Mouse (Mus musculus): ENCODE data around the gene Msto1. TPM values are rescaled to one million over a fixed set of nuclear protein-coding genes. Genes with fewer than 3 reads are reported as not detected.
"Not testable (repeated sequence)": the region's sequence is repeated elsewhere in the genome, so short reads cannot be mapped to it uniquely, and the experiment has no call there.

Gene Msto1
- total RNA-seq, 2 experiments from 2014 or later, result 14.1 to 15.7 TPM

DNA sequence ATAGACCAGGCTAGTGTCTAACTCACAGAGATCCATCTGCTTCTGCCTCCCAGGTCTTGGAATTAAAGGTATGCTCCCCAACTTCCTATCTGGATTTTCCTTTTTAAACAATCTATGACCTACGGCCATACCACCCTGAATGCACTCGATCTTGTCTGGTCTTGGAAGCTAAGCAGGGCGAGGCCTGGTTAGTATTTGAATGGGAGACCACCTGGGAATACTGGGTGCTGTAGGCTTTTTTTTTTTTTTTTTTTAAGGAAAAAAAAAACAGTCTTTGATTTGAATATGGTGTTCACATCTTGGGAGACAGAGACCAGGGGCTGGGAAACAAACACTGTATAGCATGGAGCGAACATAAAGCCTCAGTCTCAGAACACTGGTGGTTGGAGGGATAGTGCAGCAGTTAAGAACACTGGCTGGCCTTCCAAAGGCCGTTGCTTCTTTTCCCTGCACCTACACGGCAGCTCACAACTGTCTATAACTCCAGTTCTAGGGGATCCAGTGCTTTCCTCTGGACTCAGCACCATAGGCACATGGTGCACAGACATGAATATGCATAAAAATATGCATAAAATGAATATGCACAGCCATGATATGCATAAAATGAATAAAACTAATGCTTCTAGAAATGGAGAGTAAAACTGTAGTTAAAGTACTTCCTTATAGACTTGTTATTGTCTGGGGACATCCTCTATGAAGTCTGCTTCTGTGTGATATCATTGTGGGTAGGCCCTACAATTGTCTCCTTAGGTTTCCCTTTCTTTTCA lies 7.2 kb downstream of the Msto1 start:
- intact Hi-C loops (cut with DNase I), result no loop called here
- no peak for DNase-seq

DNA sequence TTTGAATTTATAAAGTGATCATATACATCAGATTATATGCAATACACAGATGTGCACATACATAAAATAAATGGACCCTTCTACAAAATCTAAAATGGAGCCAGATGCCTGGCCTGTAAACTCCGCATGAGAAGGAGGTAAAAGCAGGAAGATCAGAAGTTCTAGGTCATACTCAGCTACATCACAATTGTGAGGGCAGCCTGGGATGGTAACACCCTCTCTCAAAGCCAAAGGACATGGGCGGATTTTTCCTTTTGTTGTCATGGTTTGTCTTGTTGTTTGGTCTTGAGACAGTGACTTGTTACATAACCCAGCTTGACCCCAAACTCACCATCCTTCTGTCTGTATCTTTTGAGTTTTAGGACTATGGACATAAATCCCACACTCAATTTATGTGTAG lies 8.1 kb downstream of the Msto1 start:
- DNase-seq, result no peak

GRCm38 (mm10) chr3:88905209-88905608 lies 8.6 kb downstream of the Msto1 start:
- no peak for DNase-seq
- intact Hi-C loops (cut with DNase I), result no loop called here

More for the DNA sequence above, 8.1 kb downstream of the Msto1 start:
- intact Hi-C loops (cut with DNase I), result no loop called here

DNA sequence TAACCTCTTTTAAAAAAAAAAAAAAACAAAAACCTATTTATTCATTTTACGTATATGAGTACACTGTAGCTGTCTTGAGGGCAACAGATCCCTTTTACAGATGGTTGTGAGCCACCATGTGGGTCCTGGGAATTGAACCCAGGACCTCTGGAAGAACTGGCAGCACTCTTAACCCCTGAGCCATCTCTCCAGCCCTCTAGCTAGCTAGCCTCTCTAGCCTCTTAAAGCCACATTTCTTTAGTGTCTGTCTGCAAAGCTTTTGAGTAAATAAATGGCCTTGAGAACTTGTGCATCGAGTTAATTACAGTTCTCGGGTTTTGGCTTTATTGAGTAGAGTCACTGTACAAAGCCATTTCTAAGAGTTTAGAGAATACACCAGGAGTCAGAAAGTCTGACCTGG lies 9.0 kb downstream of the Msto1 start:
- intact Hi-C loops (cut with DNase I), result no loop called here
- no peak for DNase-seq

DNA sequence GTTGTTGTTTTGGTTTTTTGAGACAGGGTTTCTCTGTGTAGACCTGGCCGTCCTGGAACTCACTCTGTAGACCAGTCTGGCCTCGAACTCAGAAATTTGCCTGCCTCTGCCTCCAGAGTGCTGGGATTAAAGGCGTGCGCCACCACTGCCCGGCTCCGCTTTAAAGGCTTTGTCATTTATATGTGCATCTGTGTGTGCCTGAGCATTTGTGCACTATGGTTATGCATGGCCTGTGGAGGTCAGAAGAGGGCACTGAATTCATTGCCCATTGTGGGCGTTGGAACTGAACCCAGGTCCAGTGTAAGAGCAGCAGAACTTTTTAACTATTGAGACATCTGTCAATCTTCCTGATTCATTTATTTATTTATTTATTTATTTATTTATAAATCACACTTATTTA lies 20.8 kb downstream of the Msto1 start:
- intact Hi-C loops (cut with DNase I); DNase-seq: not testable (repeated sequence)

- DNase-seq, result not testable (repeated sequence)
- intact Hi-C loops (cut with DNase I), result loop anchor here (5.0 kb wide), 1 partner anchor 80 kb away; no protein-coding TSS in a partner anchor
Observed at GRCm38 (mm10) chr3:88882536-88882935, 31.3 kb downstream of the Msto1 start.

DNA sequence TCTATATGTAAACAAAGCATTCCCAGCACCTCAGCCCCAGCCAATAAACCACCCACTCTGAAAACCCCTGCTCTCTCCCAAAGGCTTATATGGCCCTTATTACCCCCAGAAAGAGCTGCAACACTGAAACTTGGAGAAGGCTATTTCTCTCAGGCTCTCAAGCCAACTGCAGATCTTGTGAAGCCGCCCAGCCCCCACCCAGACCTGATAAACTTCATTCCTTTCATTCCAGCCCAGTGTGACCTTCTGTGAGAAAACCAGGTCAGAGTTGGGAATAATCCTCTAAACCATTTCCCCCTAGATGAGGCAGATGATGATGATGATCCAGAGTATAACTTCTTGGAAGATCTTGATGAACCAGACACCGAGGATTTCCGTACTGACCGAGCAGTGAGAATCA lies 45.4 kb downstream of the Msto1 start:
- DNase-seq; intact Hi-C loops (cut with DNase I): not testable (repeated sequence)

GRCm38 (mm10) chr3:88867177-88867576 lies 46.6 kb downstream of the Msto1 start:
- intact Hi-C loops (cut with DNase I); DNase-seq: not testable (repeated sequence)

DNA sequence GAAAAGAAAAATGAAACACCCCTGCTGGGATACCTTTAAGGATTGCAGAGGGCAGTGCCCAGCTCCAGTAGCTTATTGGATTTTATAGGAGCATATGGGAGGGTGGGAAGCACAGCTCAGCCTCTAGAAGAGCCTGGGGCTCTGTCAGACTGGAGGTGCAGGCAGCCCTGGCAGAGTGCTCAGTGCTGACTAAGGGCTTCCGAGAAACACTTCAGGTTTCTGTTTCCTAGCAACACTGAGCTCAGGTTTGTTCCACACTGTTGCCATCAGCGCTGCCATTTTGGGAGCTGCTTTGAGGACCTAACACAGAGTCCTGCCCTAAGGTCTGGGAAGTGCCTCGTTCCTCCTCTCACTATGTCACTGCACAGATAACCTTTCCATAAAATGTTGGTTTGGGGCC lies 47.1 kb downstream of the Msto1 start:
- DNase-seq; intact Hi-C loops (cut with DNase I): not testable (repeated sequence)

DNA sequence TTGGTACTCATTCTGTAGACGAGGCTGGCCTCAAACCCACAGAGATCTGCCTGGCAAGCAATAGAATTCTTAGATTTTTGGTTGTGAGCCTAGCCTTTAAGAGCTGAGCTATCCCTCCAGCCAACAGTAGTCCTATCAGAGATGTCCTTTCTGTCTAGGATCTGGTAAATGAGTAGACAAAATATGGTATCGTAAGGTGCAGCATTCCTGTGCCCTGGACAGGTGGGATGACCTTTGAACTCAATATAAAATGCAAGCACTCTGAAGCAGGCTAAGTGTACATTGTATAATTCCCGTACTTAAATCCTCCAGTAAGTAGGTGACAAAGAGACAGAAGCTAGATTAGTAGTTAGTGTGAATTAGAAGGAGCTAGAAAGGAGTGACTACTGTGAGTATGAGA lies 51.7 kb downstream of the Msto1 start:
- no peak for DNase-seq
- intact Hi-C loops (cut with DNase I), result no loop called here

- no peak for DNase-seq
- intact Hi-C loops (cut with DNase I), result no loop called here
Observed at GRCm38 (mm10) chr3:88855837-88856236, 58.0 kb downstream of the Msto1 start.

Other genes with a start within 250 kb of the Msto1 start
- gene Khdc4, start 228.2 kb downstream of the Msto1 start, total RNA-seq (2021), result 10 to 100 TPM; 27.4 to 30.8 TPM
- gene Rit1, start 197.2 kb downstream of the Msto1 start, total RNA-seq (2021), result 10 to 100 TPM; 91.0 to 99.6 TPM
- gene Syt11, start 138.8 kb downstream of the Msto1 start, total RNA-seq (2021), result 1 to 10 TPM; 6.2 to 7.0 TPM
- gene Gon4l, start 78.8 kb downstream of the Msto1 start, total RNA-seq (2021), result 10 to 100 TPM; 20.6 to 21.0 TPM
- 10 to 100 TPM; 37.7 to 39.9 TPM for gene Ash1l, start 36.6 kb upstream of the Msto1 start, total RNA-seq (2021)
- 100 to 1,000 TPM; 128 to 152 TPM for gene Dap3, start 37.2 kb upstream of the Msto1 start, total RNA-seq (2021)
- 10 to 100 TPM; 24.4 to 25.1 TPM for gene Rusc1, start 179.3 kb upstream of the Msto1 start, total RNA-seq (2021)
- not detected for gene Gm43738, start 187.1 kb upstream of the Msto1 start, total RNA-seq (2021)
- gene Fdps, start 188.0 kb upstream of the Msto1 start, total RNA-seq (2021), result 10 to 100 TPM; 20.0 to 20.7 TPM
- gene Pklr, start 222.1 kb upstream of the Msto1 start, total RNA-seq (2021), result not detected
- gene Hcn3, start 246.2 kb upstream of the Msto1 start, total RNA-seq (2021), result under 1 TPM; 0.17 to 0.38 TPM

All from heart, postnatal 36 days (tissue).